Mouse (Mus musculus): ENCODE results near the gene Hspb2.

Hspb2 gene

DNA sequence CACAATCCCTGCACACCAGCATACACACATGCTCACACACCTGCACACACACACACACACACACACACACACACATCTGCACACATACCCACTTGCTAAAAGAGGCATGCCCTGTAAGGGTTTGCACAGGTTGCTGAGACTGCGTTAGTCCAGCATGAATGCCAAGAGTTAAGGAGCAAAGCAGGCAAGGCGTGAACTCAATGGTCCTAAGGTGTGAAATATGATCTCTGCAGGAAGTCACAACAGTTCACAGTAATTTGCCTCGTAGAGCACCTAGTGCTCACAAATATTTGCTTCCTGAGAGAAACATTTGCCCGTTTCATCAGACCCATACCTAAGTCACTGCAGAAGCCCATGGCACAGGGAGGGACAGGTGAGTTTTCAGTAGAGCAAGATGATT is 38.0 kb downstream of the Hspb2 start:
- DNase-seq (ENCODE audit: low spot score) = no peak

DNA sequence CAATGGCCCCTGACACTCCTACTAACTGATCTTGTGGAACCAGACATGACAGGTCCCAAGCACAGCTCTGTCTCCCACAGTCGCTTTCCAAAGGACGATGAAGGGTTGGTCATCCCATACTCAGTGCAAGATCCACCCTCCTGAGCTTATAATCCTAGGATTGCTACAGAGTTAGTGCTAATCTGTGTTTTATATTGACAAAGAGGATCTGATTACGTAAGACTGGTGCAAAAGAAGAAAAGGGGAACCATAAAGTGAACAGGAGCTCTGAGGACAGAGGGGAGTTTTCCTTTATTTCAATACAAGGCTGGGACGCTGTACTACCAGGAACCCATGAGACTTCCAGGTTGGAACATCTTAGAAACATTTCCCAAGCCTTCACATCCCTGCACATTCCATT is 40.8 kb downstream of the Hspb2 start:
- DNase-seq (ENCODE audit: low spot score) = no peak

DNA sequence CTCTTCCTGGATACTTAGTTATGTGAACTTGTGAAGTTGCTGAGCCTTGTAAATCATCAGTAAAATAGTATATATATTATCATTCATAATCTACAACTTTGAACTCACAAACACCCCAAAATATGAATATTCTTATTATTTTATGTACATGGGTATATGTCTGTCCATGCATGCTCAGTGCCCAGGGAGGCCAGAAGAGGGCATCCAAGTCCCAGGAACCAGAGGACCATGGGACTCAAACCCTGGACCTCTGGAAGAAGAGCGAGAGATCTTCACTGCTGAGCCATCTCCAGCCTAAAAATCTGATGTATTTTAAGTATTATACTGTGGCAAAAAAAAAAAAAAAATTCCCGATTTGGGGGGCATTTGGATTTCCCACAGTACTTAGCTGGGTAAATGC is 43.0 kb downstream of the Hspb2 start:
- peak; percentile 25 for DNase-seq (ENCODE audit: low spot score)

DNA sequence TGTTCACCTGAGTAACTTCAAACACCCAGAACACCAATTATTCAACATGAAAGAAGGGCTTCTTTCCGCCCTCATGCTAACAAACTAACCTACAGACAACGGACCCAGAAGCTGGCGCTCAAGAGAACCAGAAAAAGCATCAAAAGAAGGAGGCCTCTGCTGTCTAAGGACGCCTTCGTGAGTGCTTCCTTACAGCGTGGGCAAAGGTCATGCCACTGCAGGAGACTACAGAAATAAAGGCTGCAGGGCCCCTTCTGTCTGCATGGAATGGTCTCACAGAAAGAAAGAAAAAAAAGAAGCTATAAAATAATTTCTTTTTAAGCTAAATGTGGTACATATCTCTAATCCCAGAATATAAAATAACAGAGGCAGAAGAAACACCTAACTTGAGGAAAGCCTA is 47.2 kb downstream of the Hspb2 start:
- no peak for DNase-seq (ENCODE audit: low spot score)

Measured in MN1 (cell line).